Mouse (Mus musculus) heart, postnatal 0 days (tissue): ENCODE measurements at regions not wholly inside any gene's neighbourhood (a gene's known extent, or its start where the extent isn't known, plus 50 kb on each side); places are given as distances from the start of the nearest gene placed in this dataset.

ENCODE experiments used
- CTCF ChIP-seq: IDR thresholded peaks from 2 replicates; pipeline ENCODE4 v1.5.1; 2016; ENCODE audit warnings: antibody characterized with exemption, control low read depth, low read depth
- EP300 ChIP-seq: IDR thresholded peaks from 2 replicates; pipeline ENCODE4 v1.6.1; 2016; ENCODE audit warnings: antibody characterized with exemption, low read depth

- TF ChIP-seq EP300 (no peak), CTCF (no peak)
These were observed 79.2 kb upstream of the Wls start for GRCm38 (mm10) chr3:159760293-159760692.
